Mouse (Mus musculus) kidney, embryonic 14.5 days (tissue): ENCODE data around the gene St6galnac3. TPM values are rescaled to one million over a fixed set of nuclear protein-coding genes. Genes with fewer than 3 reads are reported as not detected.

ENCODE experiments used
- ATAC-seq: fragments of 200-750 bp; cut with Nextera tagmentation; 2 replicates; pipeline ENCODE4 v1.8.0; 2017; ENCODE audit warnings: moderate number of reproducible peaks, mild to moderate bottlenecking, moderate TSS enrichment, moderate library complexity; ENCODE audit not compliant: low FRiP score, low TSS enrichment
- H3K27ac ChIP-seq: fragments of 300-500 bp; sonication (generic); 2 replicates; pipeline ENCODE4 v1.5.1; 2014; ENCODE audit warnings: low read depth, mild to moderate bottlenecking, low read length, moderate library complexity, mixed read lengths
- H3K27me3 ChIP-seq: fragments of 300-500 bp; sonication (generic); 2 replicates; pipeline ENCODE4 v1.6.1; 2014; ENCODE audit warnings: mild to moderate bottlenecking, low read length; ENCODE audit not compliant: control insufficient read depth, insufficient read depth
- H3K36me3 ChIP-seq: fragments of 300-500 bp; sonication (generic); 2 replicates; pipeline ENCODE4 v1.6.1; 2014; ENCODE audit warnings: low read length, mixed read lengths; ENCODE audit not compliant: control insufficient read depth, insufficient read depth
- H3K4me1 ChIP-seq: fragments of 300-500 bp; sonication (generic); 2 replicates; pipeline ENCODE4 v1.6.1; 2014; ENCODE audit warnings: low read length, mixed read lengths; ENCODE audit not compliant: control insufficient read depth, insufficient read depth
- H3K4me2 ChIP-seq: fragments of 300-500 bp; sonication (generic); replicated peaks from 2 replicates; pipeline ENCODE4 v1.6.1; 2014; ENCODE audit warnings: low read depth, mild to moderate bottlenecking, low read length
- H3K4me3 ChIP-seq: fragments of 300-500 bp; sonication (generic); 2 replicates; pipeline ENCODE4 v1.5.1; 2014; ENCODE audit warnings: mild to moderate bottlenecking, low read length
- H3K9ac ChIP-seq: fragments of 300-500 bp; sonication (generic); 2 replicates; pipeline ENCODE4 v1.6.1; 2014; ENCODE audit warnings: low read depth, mild to moderate bottlenecking, low read length, moderate library complexity
- H3K9me3 ChIP-seq: fragments of 300-500 bp; sonication (generic); 2 replicates; pipeline ENCODE4 v1.6.1; 2016; ENCODE audit warnings: low read length; ENCODE audit not compliant: control insufficient read depth
- WGBS: fragments of 180-500 bp; shearing (Covaris S2); extraction: QIAGEN DNeasy Blood & Tissue Kit; methylation state at CpG from one replicate; pipeline ENCODE4 v1.1.7; 2014; 5-methylcytosine and 5-hydroxymethylcytosine counted together
- polyA plus RNA-seq: library from polyadenylated mRNA; unstranded; fragments of >200 nt; fragmentation: Nextera tagmentation; extraction: Ambion mirVana; gene quantifications from 2 replicates; pipeline ENCODE4 v1.2.1, GENCODE M21; 2014

St6galnac3 gene
- polyA plus RNA-seq, 1 experiment from 2014 or later, result 63.8 TPM

DNA sequence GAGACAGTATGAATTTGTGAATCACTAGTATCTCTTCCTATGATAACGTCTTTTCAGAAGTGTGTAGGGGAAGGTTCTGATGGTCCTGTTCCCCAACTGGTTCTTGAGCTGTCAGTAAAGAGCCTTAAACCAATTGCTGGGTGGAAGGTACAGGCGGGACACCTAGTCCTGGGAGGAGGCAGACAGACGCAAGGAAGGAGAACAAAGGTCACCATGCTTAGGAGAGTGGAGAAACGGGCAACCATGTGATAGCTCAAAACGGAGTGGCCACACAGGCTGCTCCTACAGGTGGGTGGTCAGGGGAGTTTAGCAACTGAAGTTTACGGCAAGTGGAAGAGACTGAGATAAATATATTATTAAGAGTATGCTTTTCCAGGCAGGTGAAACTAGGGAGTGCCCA, 164.1 kb downstream of the St6galnac3 start:
- Histone ChIP-seq H3K27ac (no peak overlapping the region), H3K4me1 (no peaks in the 10 kb centered on the region), H3K4me2 (no peak overlapping the region), H3K36me3 (no peaks in the 10 kb centered on the region), H3K9me3 (no peaks in the 10 kb centered on the region), H3K27me3 (no peaks in the 10 kb centered on the region), H3K9ac (no peak overlapping the region), H3K4me3 (no peak overlapping the region)
- no peak for ATAC-seq
- 63% methylated on average over 6 of the region's 6 CpGs for WGBS

DNA sequence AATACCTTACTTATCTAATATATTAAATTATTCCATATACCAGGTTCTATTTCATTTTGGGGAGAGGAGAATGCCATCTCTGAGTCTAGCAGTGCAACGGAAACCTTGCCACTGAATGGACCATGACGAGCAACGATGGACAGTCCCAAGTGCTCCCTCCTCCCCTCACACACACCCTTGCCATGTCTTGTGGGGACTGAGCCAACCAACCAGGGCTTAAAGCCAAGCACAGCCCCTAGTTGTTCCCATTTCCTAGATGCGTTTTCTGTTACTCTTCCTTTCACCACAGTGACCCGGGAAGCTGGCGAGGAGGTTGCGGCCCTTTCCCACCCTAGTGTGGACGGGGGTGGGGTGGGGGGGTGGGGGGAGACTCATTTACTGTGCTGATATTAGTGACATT, 165.4 kb downstream of the St6galnac3 start:
- no peak overlapping the region for H3K9ac ChIP-seq
- H3K27ac ChIP-seq, result no peak overlapping the region
- no peaks in the 10 kb centered on the region for H3K36me3 ChIP-seq
- no peak overlapping the region for H3K4me2 ChIP-seq
- no peaks in the 10 kb centered on the region for H3K4me1 ChIP-seq
- H3K27me3 ChIP-seq, result no peaks in the 10 kb centered on the region
- ATAC-seq, result no peak
- no peaks in the 10 kb centered on the region for H3K9me3 ChIP-seq
- WGBS, result 89% methylated on average over 8 of the region's 8 CpGs
- H3K4me3 ChIP-seq, result no peak overlapping the region

DNA sequence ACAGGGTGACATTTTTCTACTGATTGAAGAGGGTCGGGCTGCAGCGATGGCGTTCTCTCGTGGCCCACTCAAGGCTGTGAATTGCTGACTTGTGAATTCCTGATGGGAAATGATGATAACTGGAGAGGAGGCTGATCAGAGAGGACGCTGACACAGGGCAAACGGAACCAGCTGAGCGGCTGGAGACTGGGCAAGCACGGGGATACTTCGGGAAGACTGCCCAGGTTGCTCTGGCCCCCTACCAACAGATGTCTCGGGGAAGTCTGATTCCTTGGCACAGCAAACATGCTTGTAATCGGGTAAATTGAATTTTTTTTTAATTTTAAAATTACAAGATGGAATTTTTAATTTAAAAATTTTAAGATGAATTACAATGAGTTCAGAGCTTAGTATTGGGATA, 168.4 kb downstream of the St6galnac3 start:
- 71% methylated on average over 11 of the region's 11 CpGs for WGBS

DNA sequence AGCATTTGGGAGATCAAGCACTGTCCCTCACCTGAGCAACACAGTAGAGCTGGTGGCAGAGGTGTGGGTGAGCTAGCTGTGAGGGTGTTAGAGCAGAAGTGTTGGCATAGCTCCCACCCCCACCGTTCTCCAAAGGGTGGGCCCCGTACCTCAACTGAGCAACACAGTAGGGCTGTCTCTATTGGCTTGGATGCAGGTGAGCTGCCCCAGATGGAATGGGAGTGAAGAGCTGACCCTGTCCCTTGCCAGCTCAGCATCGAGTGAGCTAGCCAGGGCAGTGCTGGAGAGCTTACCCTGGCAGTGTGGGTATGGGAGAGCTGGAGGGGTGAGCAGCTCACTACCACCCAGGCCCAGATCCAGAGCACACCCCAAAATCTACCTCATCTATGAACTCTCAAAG, 171.3 kb downstream of the St6galnac3 start:
- Histone ChIP-seq H3K27ac (no peak overlapping the region), H3K27me3 (no peaks in the 10 kb centered on the region), H3K9ac (no peak overlapping the region), H3K4me3 (no peak overlapping the region), H3K4me1 (no peaks in the 10 kb centered on the region), H3K9me3 (no peaks in the 10 kb centered on the region), H3K36me3 (no peaks in the 10 kb centered on the region), H3K4me2 (no peak overlapping the region)
- 96% methylated on average over 3 of the region's 3 CpGs for WGBS
- 0 out of 2 replicates have a peak, but pooled peaks have one; percentile 28 for ATAC-seq

More for the DNA sequence above, 168.4 kb downstream of the St6galnac3 start:
- H3K9me3 ChIP-seq, result no peaks in the 10 kb centered on the region
- H3K4me2 ChIP-seq, result no peak overlapping the region
- no peaks in the 10 kb centered on the region for H3K27me3 ChIP-seq
- no peak for ATAC-seq
- H3K4me3 ChIP-seq, result no peak overlapping the region
- H3K36me3 ChIP-seq, result no peaks in the 10 kb centered on the region
- no peaks in the 10 kb centered on the region for H3K4me1 ChIP-seq
- no peak overlapping the region for H3K9ac ChIP-seq
- H3K27ac ChIP-seq, result no peak overlapping the region

DNA sequence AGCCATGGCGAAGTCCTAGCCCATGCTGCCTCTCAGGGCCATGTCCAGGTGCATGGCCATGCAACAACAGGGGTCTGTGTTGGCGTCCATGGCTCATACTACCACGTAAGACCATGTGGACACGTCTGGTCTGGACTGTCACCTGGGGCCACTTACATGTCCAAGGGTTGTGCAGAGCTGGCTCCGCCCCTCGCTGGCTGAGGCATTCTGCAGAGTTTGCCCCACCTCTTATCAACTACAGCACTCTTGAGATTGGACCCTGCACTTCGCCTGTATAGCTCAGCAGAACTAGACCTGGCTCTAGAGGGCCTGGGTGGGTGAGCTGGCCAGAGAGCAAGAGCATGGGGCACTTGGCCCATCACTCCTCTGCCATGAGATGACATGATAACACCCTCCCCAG, 171.7 kb downstream of the St6galnac3 start:
- no peaks in the 10 kb centered on the region for H3K4me1 ChIP-seq
- no peak overlapping the region for H3K27ac ChIP-seq
- H3K9ac ChIP-seq, result no peak overlapping the region
- no peaks in the 10 kb centered on the region for H3K27me3 ChIP-seq
- no peak for ATAC-seq
- WGBS, result 91% methylated on average over 7 of the region's 7 CpGs
- H3K9me3 ChIP-seq, result no peaks in the 10 kb centered on the region
- H3K4me3 ChIP-seq, result no peak overlapping the region
- H3K36me3 ChIP-seq, result no peaks in the 10 kb centered on the region
- H3K4me2 ChIP-seq, result no peak overlapping the region

DNA sequence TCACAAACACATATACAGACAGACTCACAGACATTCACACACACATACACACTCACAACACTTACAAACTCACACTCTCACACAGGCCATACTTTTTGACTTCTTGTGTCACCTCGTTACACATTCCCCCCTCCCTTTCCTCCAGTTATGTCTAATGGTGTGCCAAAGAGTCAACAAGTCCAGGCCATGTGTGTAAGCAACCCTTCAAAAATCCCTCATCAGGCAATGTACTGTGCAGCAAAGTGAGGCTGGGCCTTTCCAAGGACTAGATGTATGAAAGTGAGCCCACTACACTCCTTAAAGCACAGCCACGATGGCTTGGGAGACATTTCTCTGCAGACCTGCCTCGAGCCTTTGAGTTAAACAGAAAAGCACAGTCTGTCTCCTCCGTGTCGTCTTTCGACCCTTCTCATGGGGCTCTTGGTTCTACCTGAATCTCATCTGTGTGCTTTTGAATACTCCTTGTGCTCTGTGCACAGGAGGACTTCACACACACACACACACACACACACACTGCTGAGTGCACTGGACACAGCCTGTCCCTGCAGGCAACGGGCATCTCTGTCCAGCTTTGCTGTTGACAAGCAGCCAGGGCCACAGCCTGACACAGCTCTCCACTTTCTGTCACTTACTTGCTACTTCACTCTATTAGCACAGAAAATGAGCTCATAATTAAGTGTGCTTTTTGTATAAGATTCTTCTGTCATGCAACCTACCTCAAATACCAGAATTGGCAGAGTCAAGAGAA, 177.9 kb downstream of the St6galnac3 start:
- H3K36me3 ChIP-seq, result no peaks in the 10 kb centered on the region
- H3K9me3 ChIP-seq, result no peaks in the 10 kb centered on the region
- no peak overlapping the region for H3K4me3 ChIP-seq
- no peak overlapping the region for H3K9ac ChIP-seq
- no peak overlapping the region for H3K27ac ChIP-seq
- no peak overlapping the region for H3K4me2 ChIP-seq
- H3K27me3 ChIP-seq, result no peaks in the 10 kb centered on the region
- no peak for ATAC-seq
- WGBS, result 77% methylated on average over 7 of the region's 7 CpGs
- no peaks in the 10 kb centered on the region for H3K4me1 ChIP-seq

DNA sequence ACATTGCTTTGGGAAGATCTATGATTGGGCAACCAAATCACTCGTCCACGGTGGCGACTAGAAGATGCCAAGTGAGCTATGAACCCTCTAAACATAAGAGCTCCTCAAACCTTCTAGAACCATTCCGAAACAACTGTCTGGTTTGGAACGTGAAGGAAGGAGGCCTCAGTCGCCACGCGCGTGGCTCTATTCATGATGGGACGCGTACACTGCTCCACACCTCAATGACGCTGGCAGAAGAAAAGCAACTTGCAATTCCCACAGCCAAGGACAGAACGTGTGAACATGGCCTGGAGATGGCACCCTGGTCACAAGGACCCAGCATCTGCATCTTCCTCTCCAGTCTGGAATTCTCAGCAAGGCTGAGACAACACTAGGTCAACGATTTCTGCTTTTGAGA, 185.1 kb downstream of the St6galnac3 start:
- no peaks in the 10 kb centered on the region for H3K27me3 ChIP-seq

DNA sequence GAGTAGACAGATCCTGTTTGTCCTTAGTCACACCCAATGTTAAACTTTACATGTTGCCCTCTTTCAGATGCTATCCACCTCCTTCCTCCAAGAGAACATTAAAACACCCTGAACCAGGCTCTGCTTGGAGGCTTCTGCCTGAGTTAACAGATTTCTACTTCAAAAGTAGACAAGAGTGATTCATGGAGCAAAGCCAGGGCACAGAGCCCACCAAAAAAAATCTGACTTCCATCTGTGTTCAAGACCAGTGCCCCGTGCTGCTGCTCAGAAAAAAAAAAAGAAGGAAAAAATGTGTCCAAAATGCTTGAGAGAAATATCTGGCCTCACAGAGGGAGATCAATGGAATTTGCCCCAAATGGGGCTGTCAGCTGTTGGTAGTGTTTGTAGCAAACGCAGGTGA, 186.6 kb downstream of the St6galnac3 start:
- no peaks in the 10 kb centered on the region; the same call in 1 of the 2 replicates for H3K36me3 ChIP-seq
- H3K9me3 ChIP-seq, result no peaks in the 10 kb centered on the region
- no peak overlapping the region for H3K9ac ChIP-seq
- no peak for ATAC-seq
- H3K27ac ChIP-seq, result no peak overlapping the region
- H3K27me3 ChIP-seq, result no peaks in the 10 kb centered on the region
- no peak overlapping the region for H3K4me3 ChIP-seq
- H3K4me2 ChIP-seq, result no peak overlapping the region
- H3K4me1 ChIP-seq, result no peaks in the 10 kb centered on the region
- 74% methylated on average over 2 of the region's 2 CpGs for WGBS

More for the DNA sequence above, 185.1 kb downstream of the St6galnac3 start:
- no peaks in the 10 kb centered on the region; the same call in 1 of the 2 replicates for H3K36me3 ChIP-seq
- no peak overlapping the region for H3K27ac ChIP-seq
- H3K4me1 ChIP-seq, result no peaks in the 10 kb centered on the region
- WGBS, result 92% methylated on average over 14 of the region's 14 CpGs
- H3K4me3 ChIP-seq, result no peak overlapping the region
- H3K9me3 ChIP-seq, result no peaks in the 10 kb centered on the region
- H3K9ac ChIP-seq, result no peak overlapping the region
- ATAC-seq, result no peak
- H3K4me2 ChIP-seq, result no peak overlapping the region

DNA sequence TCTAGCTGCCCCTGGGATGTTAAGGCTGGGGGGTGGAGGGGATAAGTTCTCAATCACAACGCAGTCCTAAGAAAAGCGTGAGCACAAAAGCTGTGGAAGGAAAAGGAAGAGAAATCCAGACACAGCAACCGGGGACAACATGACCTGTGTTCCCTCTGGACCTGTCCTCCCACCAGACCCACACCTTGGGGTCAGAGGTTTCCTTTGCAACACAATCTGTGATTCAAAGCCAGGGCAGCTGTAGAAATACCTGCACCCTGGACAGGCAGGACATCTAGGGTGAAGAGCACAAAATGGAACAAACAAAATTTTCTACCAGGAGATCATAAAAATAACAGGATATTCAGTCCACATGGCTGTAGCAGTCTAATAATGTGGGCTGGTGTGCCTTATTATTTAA, 187.5 kb downstream of the St6galnac3 start:
- Histone ChIP-seq H3K27me3 (no peaks in the 10 kb centered on the region), H3K27ac (no peak overlapping the region), H3K36me3 (no peaks in the 10 kb centered on the region; the same call in 1 of the 2 replicates), H3K9me3 (no peaks in the 10 kb centered on the region), H3K9ac (no peak overlapping the region), H3K4me3 (no peak overlapping the region), H3K4me2 (no peak overlapping the region), H3K4me1 (no peaks in the 10 kb centered on the region)
- ATAC-seq, result no peak
- 46% methylated on average over 3 of the region's 3 CpGs for WGBS
